Mouse (Mus musculus) adrenal gland, postnatal 4 days (tissue): ENCODE data around the gene Kcnab3. TPM values are rescaled to one million over a fixed set of nuclear protein-coding genes. Genes with fewer than 3 reads are reported as not detected.
"Not testable (repeated sequence)": the region's sequence is repeated elsewhere in the genome, so short reads cannot be mapped to it uniquely, and the experiment has no call there.

Experiments
- DNase-seq, 2 experiments: peaks; one replicate each; pipeline ENCODE4 v3.0.0; 2021 to 2022; ENCODE audit warnings: low spot score in 2 of 2, mixed read lengths in 2 of 2
- long read RNA-seq, 2 experiments: library from polyadenylated mRNA; stranded (forward); transcript quantifications; one replicate each; pipeline ENCODE4 v2.0.0; 2021
- total RNA-seq, 2 experiments: library from RNA; stranded (reverse); gene quantifications; 2 replicates each; pipeline ENCODE4 v1.2.3; 2021

Kcnab3 gene
- total RNA-seq: 10 to 100 TPM in 1 of 2 experiments, 1 to 10 TPM in 1; 9.7 to 10.4 TPM
- long read RNA-seq, experiment 1, transcript Kcnab3-201 (14 exons, 2,538 nt): major isoform, 9 of 14 reads
- long read RNA-seq, experiment 1, partial matches to known transcripts: 3 of 14 reads
- long read RNA-seq, experiment 1, other reads (novel, unspliced or antisense): 2 of 14 reads
- long read RNA-seq, experiment 2, transcript Kcnab3-201 (14 exons, 2,538 nt): major isoform, 13 of 17 reads
- long read RNA-seq, experiment 2, partial matches to known transcripts: 3 of 17 reads
- long read RNA-seq, experiment 2, other reads (novel, unspliced or antisense): 1 of 17 reads

DNA sequence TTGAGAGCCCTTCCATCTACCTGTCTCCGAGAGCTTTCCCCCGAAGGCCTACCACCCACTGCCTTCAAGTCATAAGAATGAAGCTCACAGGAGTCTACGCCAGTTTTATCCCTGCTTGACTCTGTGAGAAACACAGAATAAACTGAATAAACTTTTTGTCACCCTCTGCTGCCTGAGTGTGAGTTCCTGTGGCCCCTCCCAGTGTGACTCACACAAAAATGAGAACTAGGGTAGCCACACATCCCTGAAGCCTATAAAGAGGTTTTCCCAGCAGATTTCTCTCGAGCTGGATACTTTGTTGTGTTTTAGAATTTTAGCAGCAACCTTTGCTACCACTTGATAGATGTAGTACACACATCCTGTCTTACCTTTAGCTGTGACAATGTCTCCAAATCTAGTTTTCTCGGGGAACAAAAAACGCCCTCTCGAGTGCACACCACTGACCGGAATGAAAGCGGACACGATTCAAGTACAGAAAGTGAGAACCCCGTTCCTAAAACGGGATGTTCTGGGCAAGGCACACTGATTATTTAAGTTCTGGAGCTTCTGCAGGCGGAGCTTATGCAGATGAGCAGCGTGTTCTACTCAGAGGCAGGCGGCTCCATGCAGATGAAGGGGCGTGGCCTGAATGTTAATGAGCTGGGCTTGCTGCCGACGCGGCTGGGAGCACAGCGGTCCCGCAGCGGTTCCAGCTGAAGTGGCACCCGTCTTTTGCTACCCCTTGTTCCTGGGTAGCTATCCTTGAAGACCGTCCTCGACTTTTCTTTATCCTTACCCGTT, at the start of gene Kcnab3:
Kcnab3 (plus strand) TSS at position 631 of the 780 bp plus-strand sequence.
- peak in 1 of 2 experiments; percentile 58 for DNase-seq

DNA sequence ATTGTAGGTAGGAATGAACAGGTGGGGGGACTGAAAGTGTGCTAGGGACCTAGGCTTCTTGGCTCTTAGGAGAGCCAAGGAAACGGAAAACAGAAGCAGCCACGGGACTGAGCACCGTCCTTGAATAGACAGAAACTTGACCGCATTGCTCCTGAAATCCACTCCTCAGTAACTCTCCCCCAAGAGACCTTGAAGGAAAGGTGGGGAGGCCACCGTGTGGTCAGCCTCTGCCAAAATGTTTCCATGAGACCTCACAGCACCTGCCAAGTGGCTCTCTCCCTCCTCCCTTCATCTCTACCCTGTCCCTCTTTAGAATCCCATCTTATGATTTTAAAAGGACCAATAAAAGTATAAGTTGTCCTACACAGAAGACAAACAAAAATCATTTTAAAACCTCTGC, 48.8 kb upstream of the Kcnab3 start:
- no peak for DNase-seq

DNA sequence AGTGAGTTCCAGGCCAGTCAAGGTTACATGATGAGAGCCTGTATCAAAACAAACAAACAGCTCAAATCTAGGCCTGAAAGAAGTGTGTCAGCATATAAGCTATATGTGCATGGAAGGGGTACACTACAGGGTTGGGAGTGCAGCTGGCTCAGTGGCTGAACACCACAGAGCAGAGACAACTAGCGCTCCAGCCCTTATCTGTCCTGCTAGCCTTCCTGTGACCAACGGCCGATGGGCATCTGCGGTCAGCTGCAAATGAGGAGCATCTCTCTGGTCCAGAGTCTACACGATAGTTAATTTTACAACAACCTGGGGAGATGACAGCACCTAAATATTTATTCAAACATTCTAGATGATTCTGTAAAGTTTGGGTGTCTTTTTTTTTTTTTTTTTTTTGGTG, 34.9 kb upstream of the Kcnab3 start:
- no peak for DNase-seq

DNA sequence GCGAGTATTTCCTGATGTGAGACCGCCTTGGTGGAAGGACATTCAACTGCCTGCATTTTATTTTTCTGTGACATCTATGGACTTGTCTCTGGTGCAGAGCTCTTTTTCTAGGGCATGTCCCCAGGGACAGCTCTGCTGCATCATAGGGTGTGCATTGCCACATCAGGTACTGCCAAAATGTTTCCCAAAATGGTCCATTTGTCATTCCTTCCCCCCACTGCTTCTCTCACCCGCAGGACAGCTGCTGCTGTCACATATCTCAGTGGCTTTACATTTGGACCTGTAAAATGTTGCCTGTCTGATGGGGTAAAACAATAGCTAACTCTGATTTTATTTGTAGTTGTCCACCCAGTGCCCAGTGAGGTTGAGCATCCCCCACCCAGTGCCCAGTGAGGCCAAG, 30.8 kb upstream of the Kcnab3 start:
- DNase-seq: no peak

DNA sequence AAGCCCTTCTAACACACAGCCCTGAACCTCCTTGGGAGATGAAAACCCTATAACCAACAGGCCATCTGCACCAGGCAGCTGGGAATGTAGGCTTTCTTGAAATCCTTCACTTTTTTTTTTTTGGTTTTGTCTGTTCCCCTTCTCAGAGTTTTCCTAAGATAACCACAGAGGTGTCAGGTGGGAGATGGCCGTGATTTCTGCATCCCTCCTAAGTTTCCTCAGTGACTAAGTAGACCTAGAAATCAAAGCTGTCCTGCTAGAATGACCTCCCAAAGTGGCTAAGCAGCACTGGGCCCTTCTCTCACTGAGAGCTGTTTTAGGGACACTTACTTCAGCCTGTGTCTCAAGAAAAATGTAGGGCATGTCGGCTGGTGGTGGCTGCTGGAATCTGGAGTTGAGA, 28.3 kb upstream of the Kcnab3 start:
- DNase-seq: no peak

DNA sequence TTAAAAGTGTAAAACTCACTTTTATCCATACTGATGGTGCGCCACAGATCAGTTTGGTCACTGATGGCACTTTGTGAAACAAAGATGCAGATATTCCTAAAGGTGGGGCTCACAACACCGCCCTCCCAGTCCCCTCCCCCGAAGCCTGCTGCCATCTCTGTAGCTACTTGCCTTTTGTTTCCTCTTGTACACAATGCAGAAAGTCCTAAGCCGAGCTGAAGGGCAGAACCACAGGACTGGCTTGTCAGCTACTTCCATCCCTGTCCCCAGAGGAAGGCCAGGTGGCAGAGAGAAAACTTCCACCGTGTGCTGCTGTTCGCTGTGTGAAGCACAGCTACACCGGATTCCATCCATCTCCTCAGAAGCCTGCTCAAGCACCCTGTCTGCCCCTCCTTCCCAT, 27.8 kb upstream of the Kcnab3 start:
- DNase-seq: no peak

DNA sequence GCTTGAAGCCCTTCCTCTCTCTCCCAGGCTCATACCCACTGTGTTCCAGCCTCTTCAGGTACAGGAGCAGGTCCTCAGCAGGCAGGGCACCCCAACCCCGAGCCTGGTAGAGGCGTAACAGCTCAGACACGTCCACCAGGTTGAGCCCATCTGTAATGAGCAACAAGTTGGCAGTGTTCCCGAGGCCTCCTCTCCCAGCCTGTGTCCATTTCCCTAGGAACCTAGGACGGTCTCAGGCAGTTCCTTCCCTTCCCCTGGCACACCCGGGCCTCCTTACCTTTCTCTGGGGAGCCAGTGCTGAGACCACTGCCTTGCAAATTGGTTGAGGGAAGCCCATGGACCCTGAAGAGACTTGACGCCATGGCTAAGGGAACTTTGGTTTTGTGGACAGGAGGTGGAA, 23.2 kb upstream of the Kcnab3 start:
- no peak for DNase-seq

DNA sequence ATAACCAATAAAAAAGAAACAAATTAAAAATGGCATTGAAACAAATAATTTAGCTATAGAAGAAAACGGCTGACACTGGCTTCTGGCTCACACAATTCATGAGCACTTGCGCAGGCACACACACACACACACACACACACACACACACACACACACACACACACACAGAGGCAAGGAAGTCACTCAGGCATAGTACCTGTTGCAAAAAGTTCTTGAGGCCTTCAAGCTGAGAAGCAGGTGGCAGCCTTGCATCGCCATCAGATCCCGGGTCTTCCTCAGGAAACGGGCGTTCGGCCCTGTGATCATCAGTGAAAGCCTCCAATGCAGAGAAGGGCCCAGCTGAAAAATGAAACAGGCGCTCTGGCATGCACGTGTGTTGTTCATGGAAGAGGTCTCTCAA, 20.8 kb upstream of the Kcnab3 start:
- DNase-seq: no peak

DNA sequence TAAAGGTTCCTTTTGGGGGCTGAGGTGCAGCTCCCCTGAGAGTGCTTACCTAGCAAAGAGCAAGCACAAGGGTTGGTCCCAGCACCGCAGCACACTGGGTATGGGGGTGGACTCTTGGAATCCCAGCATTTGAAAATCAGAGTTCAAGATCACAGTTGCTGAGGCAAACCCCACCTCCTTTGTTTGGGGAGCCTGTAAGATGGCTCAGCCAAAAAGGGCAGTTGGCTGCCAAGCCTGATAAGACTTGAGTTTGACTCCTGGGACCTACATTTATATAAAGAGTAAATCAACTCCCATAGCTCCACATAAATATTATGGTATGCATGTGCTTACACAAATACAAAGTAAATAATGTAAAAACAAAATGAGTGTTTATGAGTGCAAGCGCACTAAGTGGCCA, 20.0 kb upstream of the Kcnab3 start:
- DNase-seq: no peak

DNA sequence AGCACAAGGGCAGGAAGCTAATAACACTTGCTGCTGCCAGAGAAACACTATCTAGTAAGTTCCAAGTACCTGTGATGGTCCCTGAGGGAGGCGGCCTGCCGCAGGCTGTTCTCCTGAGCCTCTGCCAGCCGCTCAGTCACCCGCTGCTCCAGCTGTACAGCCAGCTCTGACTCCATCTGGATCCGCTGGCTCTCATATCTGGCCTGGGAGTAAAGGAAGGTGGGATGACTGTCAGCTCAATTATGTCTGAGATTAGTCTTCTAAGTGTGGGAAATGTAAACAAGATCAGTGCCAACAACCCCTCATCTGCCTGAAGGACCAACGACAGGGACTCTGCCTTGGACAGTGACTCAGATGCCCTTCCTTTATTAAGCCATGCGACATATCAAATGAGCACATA, 14.8 kb upstream of the Kcnab3 start:
- DNase-seq: no peak

DNA sequence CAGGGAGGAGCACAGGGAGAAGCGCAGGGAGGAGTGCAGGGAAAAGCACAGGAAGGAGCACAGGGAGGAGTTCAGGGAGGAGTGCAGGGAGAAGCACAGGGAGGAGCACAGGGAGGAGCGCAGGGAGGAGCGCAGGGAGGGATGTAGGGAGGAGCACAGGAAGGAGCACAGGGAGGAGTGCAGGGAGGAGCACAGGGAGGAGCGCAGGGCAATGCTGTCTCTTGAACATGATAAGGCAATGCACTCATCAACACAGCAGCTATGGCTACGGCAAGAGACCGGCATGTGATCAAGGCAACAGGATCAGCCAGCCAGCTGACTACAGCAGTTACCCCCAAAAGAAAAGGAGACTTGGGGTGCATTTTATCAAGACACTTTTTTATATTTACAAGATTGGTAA, 9.7 kb upstream of the Kcnab3 start:
- no peak for DNase-seq

DNA sequence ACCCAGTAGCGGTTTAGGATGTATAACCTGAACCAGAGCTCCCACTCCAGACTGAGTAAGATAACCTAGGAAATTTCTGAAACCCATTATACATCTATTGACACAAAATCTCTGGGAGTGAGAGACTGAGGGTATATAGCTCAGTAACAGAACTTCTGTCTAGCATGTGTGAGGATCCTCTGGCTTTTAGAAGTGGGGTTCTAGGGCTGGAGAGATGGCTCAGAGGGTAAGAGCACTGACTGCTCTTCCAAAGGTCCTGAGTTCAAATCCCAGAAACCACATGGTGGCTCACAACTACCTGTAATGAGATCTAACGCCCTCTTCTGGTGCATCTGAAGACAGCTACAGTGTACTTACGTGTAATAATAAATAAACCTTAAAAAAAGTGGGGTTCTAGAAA, 8.1 kb upstream of the Kcnab3 start:
- DNase-seq: not testable (repeated sequence)

DNA sequence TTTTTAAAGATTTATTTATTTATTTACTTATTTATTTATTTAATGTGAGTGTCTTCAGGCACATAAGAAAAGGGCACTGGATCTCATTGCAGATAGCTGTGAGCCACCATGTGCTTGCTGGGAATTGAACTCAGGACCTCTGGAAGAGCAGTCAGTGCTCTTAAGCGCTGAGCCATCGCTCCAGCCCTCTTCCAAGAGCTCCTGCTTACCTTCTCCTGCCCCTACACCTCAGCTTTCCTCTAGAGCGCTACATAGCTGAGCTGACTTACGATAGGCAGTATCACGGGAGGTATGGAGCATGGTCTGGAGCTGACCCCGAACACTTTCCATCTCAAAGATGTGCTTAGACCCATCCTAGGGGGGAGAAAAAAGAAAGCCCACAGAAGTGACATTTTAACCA, 4.5 kb upstream of the Kcnab3 start:
- no peak for DNase-seq

DNA sequence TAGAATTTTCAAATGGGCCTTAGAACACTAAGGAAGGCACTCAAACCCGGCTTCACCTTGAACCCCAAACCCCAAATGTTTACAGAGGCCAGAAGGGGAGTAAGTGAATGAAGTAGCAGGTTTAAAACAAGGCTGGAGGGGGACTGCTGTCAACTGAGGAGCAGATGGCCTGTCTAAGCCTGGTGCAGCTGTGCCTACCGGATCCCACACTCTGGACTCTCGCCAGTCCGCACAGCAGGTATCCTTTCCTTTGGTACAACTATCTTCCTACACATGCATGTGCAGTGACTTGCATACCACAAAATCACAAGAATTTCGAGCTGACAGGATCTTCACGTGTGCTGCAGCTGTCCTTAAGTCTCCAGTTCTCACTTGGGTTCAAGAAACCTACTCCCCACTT, 4.0 kb upstream of the Kcnab3 start:
- DNase-seq: no peak

DNA sequence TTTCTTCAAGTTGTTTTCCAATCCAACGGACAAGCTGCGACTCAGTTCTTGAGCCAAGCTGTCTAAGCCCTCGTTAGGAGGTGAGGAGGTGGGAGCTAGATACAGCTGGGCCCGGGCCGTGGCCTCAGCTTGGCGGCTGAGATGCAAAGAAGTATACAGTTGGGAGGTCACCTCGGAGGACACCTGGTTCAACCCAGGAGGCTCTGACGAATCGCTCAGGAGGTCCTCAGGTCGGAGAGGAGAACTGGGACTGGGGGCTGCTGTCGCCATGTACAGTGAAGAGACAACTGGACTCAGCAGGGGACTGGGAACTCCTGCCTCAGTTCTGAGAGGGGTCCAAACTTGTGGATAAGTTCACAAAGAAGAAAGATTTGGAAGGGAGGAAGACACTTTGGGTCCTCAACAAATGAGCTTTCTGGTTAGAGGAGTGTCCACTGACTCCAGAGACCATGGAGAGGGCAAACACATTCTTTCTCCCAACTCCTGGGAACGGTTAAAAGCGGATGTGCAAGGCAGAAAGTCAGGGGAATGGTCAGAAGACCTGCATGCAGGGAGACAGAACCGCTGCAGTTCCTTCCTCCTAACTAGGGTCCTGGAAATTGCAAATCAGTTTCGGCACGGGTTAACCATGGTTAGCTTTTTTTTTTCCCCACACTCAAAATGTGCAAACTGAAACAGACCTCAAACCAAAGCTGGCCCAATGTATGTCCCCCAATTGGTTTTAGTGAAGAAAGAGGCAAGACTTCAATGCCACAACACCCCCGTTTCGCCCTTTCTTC, 3.2 kb upstream of the Kcnab3 start:
- no peak for DNase-seq

DNA sequence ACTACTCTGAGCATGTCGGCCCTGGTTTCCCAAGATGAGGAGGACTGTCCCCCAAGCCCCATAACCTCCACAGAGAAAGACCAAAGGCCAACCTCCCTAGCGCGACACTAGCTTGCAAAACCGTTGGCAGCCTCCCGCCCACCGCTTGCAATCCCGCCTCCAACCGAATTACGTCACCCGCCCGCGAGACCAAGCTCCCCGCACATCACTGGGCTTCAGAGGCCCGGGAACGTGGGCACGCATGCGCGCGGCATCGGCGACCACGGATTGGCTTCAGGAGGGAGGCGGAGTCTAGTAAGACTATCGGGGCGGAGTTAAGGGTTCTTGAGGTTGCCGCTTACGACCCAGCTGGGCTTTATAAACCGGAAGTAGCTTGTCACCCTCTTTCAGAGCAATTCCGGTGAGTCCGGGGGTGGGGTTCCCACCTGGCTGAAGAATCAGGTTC, 2.4 kb upstream of the Kcnab3 start, which contains the start of the genes Cntrob and Trappc1:
Cntrob (minus strand) TSS at position 109 of the 445 bp plus-strand sequence.
Trappc1 (plus strand) TSS at position 314 of the 445 bp plus-strand sequence.
- peak; percentile 97 for DNase-seq

DNA sequence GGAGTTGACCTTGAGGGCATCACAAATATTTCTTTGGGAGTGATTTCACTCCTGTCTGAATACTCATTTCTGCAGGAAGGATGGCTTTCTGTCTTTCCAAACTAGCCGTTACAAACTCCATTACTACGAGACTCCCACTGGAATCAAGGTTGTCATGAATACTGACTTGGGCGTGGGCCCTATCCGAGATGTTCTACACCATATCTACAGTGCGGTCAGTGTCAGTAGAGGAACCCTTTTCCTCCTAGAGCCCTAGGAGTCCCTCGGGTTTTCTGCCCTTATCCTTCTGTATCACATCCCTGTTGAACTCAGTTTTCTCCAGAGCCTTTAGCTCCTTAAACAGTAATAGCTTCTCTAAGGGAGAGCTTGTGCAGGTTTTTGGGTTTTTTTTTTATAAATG, 1.3 kb upstream of the Kcnab3 start:
- no peak for DNase-seq

DNA sequence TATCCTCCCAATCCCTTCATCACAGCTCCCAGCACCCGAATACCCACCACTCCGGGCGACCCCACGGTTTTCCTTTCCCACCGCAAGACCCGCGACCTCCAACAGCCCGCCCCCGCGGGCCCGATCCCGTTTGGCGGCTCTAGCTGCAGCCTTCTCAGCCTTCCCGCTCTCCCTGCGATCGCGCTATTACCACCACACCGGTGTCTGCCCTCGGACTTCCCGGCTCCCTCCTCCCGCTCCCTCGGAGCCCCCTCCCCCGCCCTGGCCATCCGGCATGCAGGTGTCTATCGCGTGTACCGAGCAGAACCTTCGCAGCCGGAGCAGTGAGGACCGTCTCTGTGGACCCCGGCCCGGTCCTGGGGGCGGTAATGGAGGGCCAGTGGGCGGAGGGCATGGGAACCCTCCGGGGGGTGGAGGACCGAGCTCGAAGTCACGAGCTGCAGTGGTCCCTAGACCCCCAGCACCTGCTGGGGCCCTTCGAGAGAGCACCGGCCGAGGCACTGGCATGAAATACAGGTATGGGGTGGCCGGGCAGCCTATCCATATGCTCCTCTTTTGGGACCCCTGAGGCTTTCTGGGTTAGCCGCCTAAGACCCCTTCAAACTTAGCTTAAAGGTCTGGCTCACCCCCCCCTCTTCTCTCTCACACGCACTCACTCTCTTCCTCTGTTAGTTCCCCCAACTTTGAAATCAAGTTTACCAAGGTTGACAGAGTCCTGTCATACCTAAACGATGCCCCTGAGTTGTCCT, 524 bp downstream of the Kcnab3 start:
- no peak for DNase-seq

DNA sequence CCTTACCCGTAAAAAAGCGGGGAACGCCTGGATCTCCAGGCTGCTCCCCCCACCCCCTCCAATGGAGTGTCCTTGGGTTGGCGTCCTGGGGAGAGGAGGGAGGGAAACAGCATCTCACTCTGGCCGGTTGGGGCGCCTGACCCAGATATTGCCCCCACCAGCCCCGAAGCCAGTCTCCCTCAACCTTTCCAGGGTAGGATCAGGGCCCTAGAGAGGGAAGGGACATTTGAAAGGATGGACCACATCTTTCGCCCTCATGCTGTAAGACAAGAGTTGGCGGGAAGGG, 1.0 kb downstream of the Kcnab3 start:
- DNase-seq: no peak

DNA sequence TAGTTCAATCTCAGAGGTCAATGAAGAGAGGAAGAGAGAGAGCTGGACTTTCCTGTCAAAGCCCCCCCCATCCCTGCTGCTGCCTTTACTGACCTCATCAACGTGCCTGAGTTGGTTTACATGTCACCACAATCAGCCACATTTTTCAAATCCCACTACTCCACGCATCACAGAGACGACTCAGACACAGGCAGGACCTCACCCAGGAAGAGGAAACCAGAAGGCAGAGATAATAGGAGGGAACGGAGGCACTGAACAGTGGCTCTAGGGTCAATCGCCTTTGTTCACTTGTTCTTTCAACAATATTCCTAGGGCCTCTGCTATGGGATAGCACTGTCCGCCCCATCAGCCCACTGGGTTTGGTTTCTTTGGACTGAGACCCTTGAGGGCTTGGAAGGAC, 1.6 kb downstream of the Kcnab3 start:
- DNase-seq: no peak

DNA sequence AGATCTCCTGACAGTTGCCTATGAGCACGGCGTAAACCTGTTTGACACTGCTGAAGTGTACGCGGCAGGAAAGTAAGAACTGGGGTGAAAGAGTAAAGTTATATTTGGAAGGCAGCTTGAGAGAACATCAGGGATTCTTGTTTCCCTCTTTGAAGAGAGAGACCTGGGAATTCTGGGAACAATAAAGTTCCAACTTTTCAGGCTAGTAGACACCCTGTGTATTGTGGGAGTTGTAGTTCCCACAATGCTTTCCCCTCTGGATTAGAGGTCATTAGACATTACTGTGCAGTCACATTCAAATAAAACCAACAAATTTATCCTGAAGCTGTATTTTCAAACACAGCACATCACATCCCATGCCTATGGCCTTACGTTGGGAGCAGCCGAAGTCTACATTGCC, 2.5 kb downstream of the Kcnab3 start:
- no peak for DNase-seq
